Mouse (Mus musculus) stomach, postnatal 0 days (tissue): ENCODE results near the gene Zbtb16.

Source experiments
- CTCF ChIP-seq: IDR thresholded peaks from 2 replicates; pipeline ENCODE4 v1.5.1; 2016; ENCODE audit warnings: antibody characterized with exemption, low read depth, mild to moderate bottlenecking, moderate library complexity
- EP300 ChIP-seq: optimal IDR thresholded peaks from 2 replicates; pipeline ENCODE3; 2016; ENCODE audit warnings: antibody characterized with exemption

GRCm38 (mm10) chr9:48821916-48822585 lies 14.0 kb downstream of the Zbtb16 start:
- TF ChIP-seq EP300, result no peak
- TF ChIP-seq CTCF, result no peak
